ENCODE assay signal across 8 mouse cellular contexts in genomic region chr9:21846755-21847341, GRCm38 (mm10). TPM values are rescaled to one million over a fixed set of nuclear protein-coding genes. Genes with fewer than 3 reads are reported as not detected.
A peak's percentile ranks its signal among the peaks of the same experiment; 100 is the strongest.
DNase-seq lines count a peak whose midpoint lies in the region; ATAC-seq and TF ChIP-seq lines count a peak whose summit lies in the region.

No protein-coding gene starts in this region.

- 0 out of 2 replicates have a peak, but pooled peaks have one; percentile 0 for TF ChIP-seq CTCF in lung, postnatal 0 days (IDR thresholded peaks at IDR 0.05)

- no peaks in the 10 kb centered on the region for H3K27me3 ChIP-seq in heart, embryonic 11.5 days (ENCODE audit: control insufficient read depth, insufficient read depth, low read length)
- no peaks in the 10 kb centered on the region for H3K27me3 ChIP-seq in kidney, embryonic 14.5 days (ENCODE audit: control insufficient read depth, insufficient read depth, low read length)
- no peaks in the 10 kb centered on the region for H3K27me3 ChIP-seq in lung, postnatal 0 days (replicated peaks; ENCODE audit: insufficient read depth, low read length)

- H3K9me3 ChIP-seq in heart, embryonic 11.5 days (replicated peaks; ENCODE audit: control insufficient read depth, low read length): no peaks in the 10 kb centered on the region
- no peaks in the 10 kb centered on the region for H3K9me3 ChIP-seq in kidney, embryonic 14.5 days (ENCODE audit: control insufficient read depth, low read length)
- H3K9me3 ChIP-seq in lung, postnatal 0 days (ENCODE audit: low read length): no peaks in the 10 kb centered on the region

- intact Hi-C loops in left cerebral cortex, postnatal 25 days (cut with DNase I): no loop called here

- H3K4me3 ChIP-seq in heart, embryonic 11.5 days (ENCODE audit: low read depth, low read length): peak overlapping the region; percentile 32
- H3K4me3 ChIP-seq in kidney, embryonic 14.5 days (ENCODE audit: low read length): peak overlapping the region; percentile 28
- H3K4me3 ChIP-seq in lung, postnatal 0 days (ENCODE audit: low read depth, low read length): peak overlapping the region; percentile 17; the same call in 1 of the 2 replicates

- WGBS in heart, embryonic 11.5 days (ENCODE audit: insufficient replicate concordance): 6% methylated on average over 11 of the region's 11 CpGs
- 6% methylated on average over 11 of the region's 11 CpGs for WGBS in kidney, embryonic 14.5 days
- WGBS in lung, postnatal 0 days: 10% methylated on average over 10 of the region's 11 CpGs

- peak overlapping the region; percentile 72 for H3K9ac ChIP-seq in heart, embryonic 11.5 days (ENCODE audit: low read depth, low read length)
- peak overlapping the region; percentile 57; the same call in 1 of the 2 replicates for H3K9ac ChIP-seq in kidney, embryonic 14.5 days (ENCODE audit: low read depth, low read length)
- no peak overlapping the region for H3K9ac ChIP-seq in lung, postnatal 0 days (replicated peaks; ENCODE audit: low read depth)

- ATAC-seq in heart, embryonic 11.5 days (replicated peaks; ENCODE audit: insufficient number of reproducible peaks, low FRiP score, low TSS enrichment): peak; percentile 76
- ATAC-seq in kidney, embryonic 14.5 days (ENCODE audit: low FRiP score, low TSS enrichment): peak; percentile 55
- peak; percentile 82 for ATAC-seq in lung, postnatal 0 days
- no peak for ATAC-seq in erythroblast, adult 5-6 weeks (replicated peaks; ENCODE audit: low FRiP score, poor library complexity, severe bottlenecking)

- H3K4me2 ChIP-seq in heart, embryonic 11.5 days: peak overlapping the region; percentile 70
- peak overlapping the region; percentile 49 for H3K4me2 ChIP-seq in kidney, embryonic 14.5 days (replicated peaks; ENCODE audit: low read depth, low read length)
- H3K4me2 ChIP-seq in lung, postnatal 0 days (replicated peaks; ENCODE audit: low read depth, low read length): peak overlapping the region; percentile 43

- peaks cover 3% of the 10 kb centered on the region; the same call in 1 of the 2 replicates for H3K36me3 ChIP-seq in heart, embryonic 11.5 days (ENCODE audit: control insufficient read depth, insufficient read depth, low read length)
- H3K36me3 ChIP-seq in kidney, embryonic 14.5 days (ENCODE audit: control insufficient read depth, insufficient read depth, low read length): peaks cover 41% of the 10 kb centered on the region
- peaks cover 18% of the 10 kb centered on the region for H3K36me3 ChIP-seq in lung, postnatal 0 days (ENCODE audit: insufficient read depth, low read length)

- peaks cover 24% of the 10 kb centered on the region for H3K4me1 ChIP-seq in heart, embryonic 11.5 days (ENCODE audit: control insufficient read depth, insufficient read depth, low read length)
- H3K4me1 ChIP-seq in kidney, embryonic 14.5 days (ENCODE audit: control insufficient read depth, insufficient read depth, low read length): peaks cover 45% of the 10 kb centered on the region
- H3K4me1 ChIP-seq in lung, postnatal 0 days (ENCODE audit: insufficient read depth, low read depth, low read length): peaks cover 18% of the 10 kb centered on the region; the same call in 1 of the 2 replicates

- peak; percentile 46 for DNase-seq in urinary bladder, postnatal 14 days (ENCODE audit: low spot score)
- no peak for DNase-seq in urinary bladder, postnatal 10 days (ENCODE audit: low spot score)
- DNase-seq in lung, postnatal 0 days (ENCODE audit: low spot score): peak; percentile 91
- DNase-seq in left cerebral cortex, postnatal 25 days (ENCODE audit: low spot score in 2 of 2): no peak
- DNase-seq in thymus, postnatal 4 days: no peak

- TF ChIP-seq EP300 in lung, postnatal 0 days (IDR thresholded peaks at IDR 0.05): peak; percentile 91

- H3K27ac ChIP-seq in heart, embryonic 11.5 days (ENCODE audit: low read depth, low read length): peak overlapping the region; percentile 91
- peak overlapping the region; percentile 91 for H3K27ac ChIP-seq in kidney, embryonic 14.5 days (ENCODE audit: low read depth, low read length)
- H3K27ac ChIP-seq in lung, postnatal 0 days (ENCODE audit: low read length): peak overlapping the region; percentile 92

RNA-seq across cellular contexts. Expression of gene Dock6, which starts 5.6 kb away (rescaled TPM):
- 43.9 and 50.1 TPM in 2 replicates for polyA plus RNA-seq in heart, embryonic 11.5 days (2014; fragmentation: Nextera tagmentation; extraction: Ambion mirVana)
- polyA plus RNA-seq in kidney, embryonic 14.5 days (2014; fragmentation: Nextera tagmentation; extraction: Ambion mirVana): 31.9 and 39.7 TPM in 2 replicates
- polyA plus RNA-seq in lung, postnatal 0 days (2015; fragmentation: Nextera tagmentation; extraction: Ambion mirVana): 35.8 and 43.2 TPM in 2 replicates
- total RNA-seq in erythroblast, adult 5-6 weeks (2015; ENCODE audit: low replicate concordance): not detected in 2 replicates
- not detected in 2 replicates for total RNA-seq in erythroblast, adult 5-6 weeks (2017; ENCODE audit: low replicate concordance)
- total RNA-seq in left cerebral cortex, postnatal 25 days (2021): 10 to 100 TPM; 15.7 to 16.3 TPM

RNA-seq across cellular contexts. Expression of gene Angptl8, which starts 11.5 kb away (rescaled TPM):
- polyA plus RNA-seq in heart, embryonic 11.5 days (2014; fragmentation: Nextera tagmentation; extraction: Ambion mirVana): 1.1 and 1.9 TPM in 2 replicates
- polyA plus RNA-seq in kidney, embryonic 14.5 days (2014; fragmentation: Nextera tagmentation; extraction: Ambion mirVana): 2.6 and 3.4 TPM in 2 replicates
- 6.2 and 7.4 TPM in 2 replicates for polyA plus RNA-seq in lung, postnatal 0 days (2015; fragmentation: Nextera tagmentation; extraction: Ambion mirVana)
- 1.3 TPM in 1 of 2 replicates, not detected in the other for total RNA-seq in erythroblast, adult 5-6 weeks (2015; ENCODE audit: low replicate concordance)
- total RNA-seq in erythroblast, adult 5-6 weeks (2017; ENCODE audit: low replicate concordance): not detected in 2 replicates
- total RNA-seq in left cerebral cortex, postnatal 25 days (2021): not detected

RNA-seq across cellular contexts. Expression of gene Kank2, which starts 48.3 kb away (rescaled TPM):
- polyA plus RNA-seq in heart, embryonic 11.5 days (2014; fragmentation: Nextera tagmentation; extraction: Ambion mirVana): 8.9 and 9.0 TPM in 2 replicates
- 9.4 and 14.3 TPM in 2 replicates for polyA plus RNA-seq in kidney, embryonic 14.5 days (2014; fragmentation: Nextera tagmentation; extraction: Ambion mirVana)
- polyA plus RNA-seq in lung, postnatal 0 days (2015; fragmentation: Nextera tagmentation; extraction: Ambion mirVana): 23.3 and 24.0 TPM in 2 replicates
- 1.2 TPM in 1 of 2 replicates, not detected in the other for total RNA-seq in erythroblast, adult 5-6 weeks (2015; ENCODE audit: low replicate concordance)
- 0.09 TPM in 1 of 2 replicates, not detected in the other for total RNA-seq in erythroblast, adult 5-6 weeks (2017; ENCODE audit: low replicate concordance)
- 1 to 10 TPM; 7.4 to 7.5 TPM for total RNA-seq in left cerebral cortex, postnatal 25 days (2021)

Comparison
In these comparisons a context has a peak if more than half of its experiments do, and no peak if none do; other contexts are left out.
1. DNase-seq: peak in urinary bladder, postnatal 14 days (single experiment) and lung, postnatal 0 days (single experiment); none in urinary bladder, postnatal 10 days (single experiment), left cerebral cortex, postnatal 25 days (0 of 2) and thymus, postnatal 4 days (single experiment).
2. Peak in every context shown above with its lines, with median percentiles within 50 percentile points of each other: H3K27ac ChIP-seq, H3K4me2 ChIP-seq and H3K4me3 ChIP-seq.